Mouse (Mus musculus) embryo, embryonic 9.5 days (tissue): ENCODE results near the gene Dgcr6.
"Not testable (repeated sequence)": the region's sequence is repeated elsewhere in the genome, so short reads cannot be mapped to it uniquely, and the experiment has no call there.

ENCODE experiments used
- DNase-seq: peaks from one replicate; pipeline ENCODE4 v3.0.0-alpha.2; 2017; ENCODE audit errors: extremely low spot score

Dgcr6 gene

DNA sequence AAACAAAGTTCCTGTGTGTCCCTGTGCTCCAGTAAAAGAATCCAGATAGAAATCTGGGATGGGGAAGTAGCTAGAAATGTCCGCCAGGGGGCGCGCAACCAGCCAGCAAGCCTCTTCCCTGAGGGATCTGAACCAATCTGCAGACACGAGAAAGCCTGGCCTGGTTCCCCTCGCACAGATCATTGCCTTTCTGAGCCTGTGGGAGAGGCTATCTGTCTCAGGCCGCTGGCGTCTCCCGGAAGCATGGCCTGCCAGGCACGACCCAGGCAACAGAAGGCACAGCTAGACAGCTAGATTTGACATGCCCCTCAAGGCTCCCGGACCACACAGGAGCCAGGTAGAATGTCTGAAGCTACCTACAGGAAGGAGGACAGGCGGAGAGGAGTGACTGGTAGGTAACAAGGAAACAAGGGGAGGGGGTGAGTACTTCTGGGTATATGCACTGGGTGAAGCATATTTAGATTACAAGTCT lies at the start of gene Dgcr6:
Gene Dgcr6 (plus strand): TSS at position 130 of the 472 bp plus-strand sequence.
- peak; percentile 80 for DNase-seq

DNA sequence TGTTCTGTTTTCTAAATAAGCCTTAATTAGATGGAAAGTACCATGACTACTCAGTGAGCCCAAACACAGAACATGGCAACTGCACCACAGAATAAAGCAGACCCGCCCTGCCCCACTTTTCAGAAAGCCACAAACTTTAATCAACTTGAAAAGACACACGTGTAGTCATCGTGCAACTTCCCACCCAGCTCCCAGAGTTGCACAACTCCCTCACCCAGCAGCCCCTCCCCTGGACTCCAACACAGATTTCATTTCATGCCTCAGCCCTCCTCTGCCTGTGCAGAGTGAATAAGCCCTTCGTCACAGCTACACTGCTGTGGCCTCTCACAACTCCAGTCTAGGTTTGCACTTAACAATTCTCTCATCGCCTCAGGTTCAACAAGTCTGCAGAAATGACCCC lies 48.1 kb upstream of the Dgcr6 start:
- no peak for DNase-seq

DNA sequence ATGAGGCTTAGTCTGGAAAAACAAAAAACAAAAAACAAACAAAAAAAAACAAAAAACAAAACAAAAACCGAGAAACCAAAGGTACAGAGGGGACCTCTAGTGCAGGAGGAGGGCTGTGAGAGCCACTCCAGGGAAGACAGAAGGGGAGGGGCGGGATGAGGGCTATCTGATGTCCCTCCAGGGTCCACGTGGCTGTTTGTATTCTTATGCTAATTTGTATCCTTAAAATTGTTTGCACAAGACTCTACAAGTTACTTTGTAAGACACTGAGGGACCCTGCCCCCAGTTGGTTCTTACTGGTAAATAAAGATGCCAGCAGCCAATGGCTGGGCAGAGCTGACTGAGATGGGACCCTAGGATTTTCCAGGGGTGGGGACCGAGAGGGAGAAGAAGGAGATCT lies 45.6 kb upstream of the Dgcr6 start:
- no peak for DNase-seq

DNA sequence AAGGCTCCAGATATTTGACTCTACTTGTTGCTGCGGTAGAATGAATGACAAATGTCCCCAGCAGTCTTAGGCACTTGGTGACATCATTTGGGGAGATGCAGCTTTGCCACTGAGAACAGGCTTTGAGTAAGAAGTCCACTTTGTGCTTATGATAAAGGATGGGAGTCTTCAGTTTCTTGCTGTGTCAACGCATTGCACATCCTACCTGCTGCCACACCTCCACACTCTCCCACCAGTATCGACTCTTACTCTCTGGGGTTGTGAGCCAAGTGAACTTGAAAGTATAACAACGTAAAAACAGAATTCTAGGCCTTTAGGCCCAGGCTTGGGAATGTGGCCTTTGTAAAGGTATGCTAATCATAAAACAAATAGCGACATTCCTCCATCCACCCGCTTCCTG lies 41.6 kb upstream of the Dgcr6 start:
- no peak for DNase-seq

DNA sequence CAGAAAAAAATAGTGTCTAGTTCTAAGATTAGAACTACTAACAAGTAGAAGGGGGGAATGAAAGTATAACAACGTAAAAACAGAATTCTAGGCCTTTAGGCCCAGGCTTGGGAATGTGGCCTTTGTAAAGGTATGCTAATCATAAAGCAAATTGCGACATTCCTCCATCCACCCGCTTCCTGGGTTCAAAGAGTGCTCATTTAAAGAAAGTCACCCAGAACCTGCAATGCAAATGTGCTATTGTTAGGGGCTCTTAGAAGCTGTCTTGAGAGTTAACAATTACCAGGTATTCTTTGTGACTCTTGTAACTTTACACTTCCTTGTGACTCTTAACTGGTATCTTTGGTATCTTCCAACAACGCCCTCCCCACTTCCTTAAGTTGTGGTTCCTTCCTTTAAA lies 36.2 kb upstream of the Dgcr6 start:
- DNase-seq: not testable (repeated sequence)

DNA sequence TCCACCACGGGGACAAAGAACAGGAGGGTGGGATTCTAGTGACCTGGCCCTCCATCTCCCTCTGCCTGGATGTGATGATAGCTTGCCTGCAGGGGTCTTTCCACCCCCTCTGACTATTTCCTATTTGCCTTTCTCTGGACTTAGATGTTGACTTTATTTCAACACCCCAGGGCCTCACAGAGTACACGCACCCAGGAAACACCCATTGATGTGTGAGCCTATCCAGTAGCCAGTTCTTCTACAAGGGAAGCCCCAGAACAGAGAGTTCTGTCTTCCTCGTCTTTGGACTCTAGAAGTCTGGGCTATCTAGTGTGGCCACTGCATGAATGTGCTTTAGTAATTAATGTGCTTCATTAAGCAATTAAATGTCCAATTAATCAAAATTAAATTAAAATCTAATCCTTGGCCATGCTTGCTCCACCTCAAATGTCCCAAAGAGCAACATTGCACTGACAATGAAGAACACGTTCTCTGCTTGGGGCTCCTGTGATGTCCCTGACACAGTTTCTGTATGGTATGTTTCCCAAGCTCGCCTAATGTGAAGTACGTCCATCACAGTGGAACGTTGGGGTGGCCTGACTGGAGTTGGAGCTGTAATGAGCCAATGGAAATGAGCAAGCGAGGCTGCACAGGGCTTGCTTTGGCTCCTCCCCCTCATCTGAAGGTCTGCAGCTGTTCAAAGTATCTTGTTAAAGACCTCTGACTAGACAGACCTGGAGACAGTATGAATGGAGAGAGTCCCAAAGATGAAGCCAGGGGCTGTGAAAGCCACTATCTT lies 29.7 kb upstream of the Dgcr6 start:
- no peak for DNase-seq

DNA sequence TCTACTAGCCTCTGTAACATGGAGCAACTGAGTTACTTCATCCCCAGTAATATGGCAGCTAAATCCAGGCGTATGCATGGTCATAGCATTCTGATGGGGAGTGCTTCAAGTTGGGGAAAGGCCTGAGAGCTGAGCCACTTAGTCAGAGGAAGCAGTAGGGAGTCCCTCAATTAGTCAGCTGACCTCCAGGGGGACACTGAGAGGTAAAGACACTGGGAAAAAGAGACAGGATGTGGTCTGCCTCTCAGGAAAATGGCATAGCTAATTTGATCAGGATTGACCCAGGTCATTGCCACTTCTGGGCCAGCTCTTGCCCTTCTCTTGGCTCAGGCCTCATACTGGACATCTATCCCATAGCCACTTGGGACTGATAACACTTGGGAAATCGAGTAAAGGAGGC lies 25.3 kb upstream of the Dgcr6 start:
- no peak for DNase-seq

DNA sequence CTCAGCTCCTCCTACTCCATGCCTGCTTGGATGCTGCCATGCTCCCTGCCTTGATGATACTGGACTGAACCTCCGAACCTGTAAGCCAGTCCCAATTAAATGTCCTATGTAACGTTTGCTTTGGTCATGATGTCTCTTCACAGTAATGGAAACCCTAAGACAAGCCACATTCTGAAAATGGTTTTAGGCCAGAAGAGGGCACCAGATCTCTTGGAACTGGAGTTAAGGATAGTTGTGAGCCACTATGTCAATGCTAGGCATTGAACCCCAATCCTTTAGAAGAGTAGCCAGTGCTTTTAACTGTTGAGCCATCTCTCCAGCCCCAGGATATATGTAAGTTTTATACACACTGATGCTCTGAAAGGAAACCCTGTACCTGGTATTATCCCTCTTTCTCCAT lies 20.9 kb upstream of the Dgcr6 start:
- no peak for DNase-seq

DNA sequence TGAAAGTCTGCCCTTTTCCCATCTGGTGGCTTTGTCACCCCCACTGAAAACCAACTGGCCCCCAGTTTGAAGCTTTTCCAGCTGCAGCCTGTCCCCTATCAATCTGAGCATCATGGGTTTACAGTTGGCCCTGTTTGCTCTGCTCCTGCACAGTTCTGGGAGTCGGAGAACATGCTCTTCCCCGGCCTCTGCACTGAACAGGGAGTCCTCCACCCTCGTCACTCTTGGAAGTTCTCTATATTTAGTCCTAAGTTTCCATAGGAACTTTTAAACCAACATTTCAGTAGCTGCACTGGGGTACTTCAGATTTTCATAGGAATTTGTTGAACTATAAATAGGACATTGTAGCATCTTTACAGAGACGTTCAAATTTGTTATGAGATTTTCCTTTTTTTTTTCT lies 19.4 kb upstream of the Dgcr6 start:
- DNase-seq: no peak

DNA sequence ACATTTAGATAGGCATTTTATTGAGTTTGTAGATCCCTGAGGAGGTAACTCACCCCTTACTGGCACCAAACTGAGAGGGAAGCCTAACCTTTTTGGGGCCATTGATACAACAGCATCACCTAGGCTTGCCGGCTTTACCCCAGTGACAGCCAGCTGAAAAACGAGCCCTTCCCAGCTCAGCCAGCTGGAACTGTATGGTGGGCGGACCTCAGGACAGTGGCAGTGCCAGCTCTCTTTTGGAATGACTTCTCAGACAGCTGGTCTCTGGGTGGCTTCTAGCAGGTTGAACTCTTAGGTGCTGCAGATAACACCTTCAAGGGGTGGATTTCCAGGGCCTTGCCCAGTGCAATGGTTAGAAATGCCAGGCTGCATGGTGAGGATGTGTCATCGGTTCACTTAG lies 18.4 kb upstream of the Dgcr6 start:
- DNase-seq: no peak

DNA sequence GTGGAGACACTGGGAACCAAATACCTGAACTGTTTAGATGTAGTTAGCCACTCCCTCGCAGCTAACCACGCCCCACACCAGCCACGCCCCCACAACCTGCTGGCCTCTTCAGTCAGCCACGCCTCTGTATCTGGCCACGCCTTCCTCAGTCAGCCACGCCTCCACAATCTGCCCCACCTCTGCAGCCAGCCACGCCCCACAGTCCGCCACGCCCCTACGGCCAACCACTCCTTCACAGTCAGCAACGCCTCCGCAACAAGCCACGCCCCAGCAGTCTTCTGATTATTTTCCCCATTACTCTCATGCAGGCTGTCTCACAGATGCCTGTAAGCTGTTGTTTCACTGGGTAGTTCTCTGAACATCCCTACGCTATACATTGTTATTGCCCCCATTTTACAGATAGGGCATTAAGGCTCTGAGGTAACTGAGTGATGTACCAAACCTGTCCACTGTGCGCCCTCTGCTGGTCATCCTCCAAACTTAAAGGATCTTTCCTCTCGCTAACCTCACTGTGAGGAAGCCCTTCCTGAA lies 16.2 kb upstream of the Dgcr6 start:
- peak; percentile 57 for DNase-seq

DNA sequence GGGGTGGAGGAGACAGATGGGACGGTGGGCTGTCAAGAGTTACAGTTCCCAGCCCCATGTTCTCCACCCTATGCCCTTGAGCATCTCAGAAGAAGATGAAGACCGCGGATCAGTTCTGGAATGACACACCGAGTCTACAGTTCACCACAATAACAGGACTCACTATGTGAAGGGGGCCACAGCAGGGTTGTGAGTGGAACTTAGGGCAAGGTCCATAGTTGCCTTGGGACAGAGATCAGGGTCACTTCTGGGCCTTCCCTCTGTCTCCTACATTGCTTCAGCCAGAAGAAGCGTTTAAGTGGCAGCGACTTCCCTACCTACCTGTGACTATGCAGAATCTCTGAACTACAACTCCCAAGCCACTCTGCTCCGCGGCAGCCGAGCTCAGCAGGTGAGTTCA lies 15.6 kb upstream of the Dgcr6 start:
- no peak for DNase-seq

DNA sequence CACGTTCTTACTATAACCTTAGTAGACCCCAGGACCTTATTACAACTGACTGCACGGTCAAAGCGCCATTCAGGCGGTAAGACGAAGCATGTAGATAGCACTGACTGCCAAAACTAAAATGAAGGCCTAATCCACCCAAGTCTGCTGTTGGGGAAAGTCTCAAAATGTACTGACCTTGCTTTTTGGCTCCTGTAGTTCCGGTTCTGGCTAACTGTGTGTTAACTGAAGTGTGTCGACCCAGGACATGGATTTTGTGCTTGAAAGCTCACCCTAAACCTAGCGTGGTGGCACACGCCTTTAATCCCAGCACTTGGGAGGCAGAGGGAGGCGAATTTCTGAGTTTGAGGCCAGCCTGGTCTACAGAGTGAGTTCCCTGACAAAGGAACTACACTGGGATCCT lies 7.7 kb upstream of the Dgcr6 start:
- no peak for DNase-seq

DNA sequence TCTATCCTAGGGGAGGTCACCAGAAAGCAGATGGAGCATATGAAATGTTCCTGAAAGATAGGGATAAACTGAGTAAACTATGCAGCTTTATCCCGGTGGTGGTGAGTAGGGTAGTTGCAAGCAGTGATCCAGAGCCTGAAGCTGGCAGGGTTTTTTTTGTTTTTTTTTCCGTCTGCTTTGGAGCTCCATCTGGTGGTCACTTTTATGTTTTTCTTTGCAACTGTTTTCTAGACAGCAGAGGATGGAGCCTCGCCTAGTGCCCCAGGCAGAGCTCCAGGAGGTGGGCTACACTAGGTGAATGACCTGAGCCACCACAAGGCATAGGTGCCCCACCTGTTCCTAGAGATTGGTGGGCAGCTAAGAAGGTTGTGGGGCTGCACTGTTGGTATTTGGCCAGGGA lies 5.0 kb upstream of the Dgcr6 start:
- DNase-seq: peak; percentile 73

DNA sequence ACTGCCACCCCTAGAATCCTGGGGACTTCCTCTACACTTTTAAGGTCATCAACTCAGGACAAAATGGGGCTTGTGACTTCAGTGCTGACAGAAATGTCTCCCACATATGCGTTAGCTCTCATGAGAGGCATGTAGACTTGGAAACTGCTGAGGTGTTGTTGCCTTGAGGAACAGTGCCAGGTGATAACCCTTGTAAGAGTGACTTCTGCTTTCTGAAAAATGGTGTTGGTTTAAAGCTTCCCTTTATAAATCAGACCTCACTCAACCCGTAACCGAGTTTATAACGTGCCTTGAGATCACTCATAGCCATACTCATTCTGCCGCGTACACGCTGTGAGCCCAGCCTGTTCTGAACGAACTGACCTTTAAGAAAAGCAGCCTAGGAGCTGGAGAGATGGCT lies 4.6 kb upstream of the Dgcr6 start:
- no peak for DNase-seq

DNA sequence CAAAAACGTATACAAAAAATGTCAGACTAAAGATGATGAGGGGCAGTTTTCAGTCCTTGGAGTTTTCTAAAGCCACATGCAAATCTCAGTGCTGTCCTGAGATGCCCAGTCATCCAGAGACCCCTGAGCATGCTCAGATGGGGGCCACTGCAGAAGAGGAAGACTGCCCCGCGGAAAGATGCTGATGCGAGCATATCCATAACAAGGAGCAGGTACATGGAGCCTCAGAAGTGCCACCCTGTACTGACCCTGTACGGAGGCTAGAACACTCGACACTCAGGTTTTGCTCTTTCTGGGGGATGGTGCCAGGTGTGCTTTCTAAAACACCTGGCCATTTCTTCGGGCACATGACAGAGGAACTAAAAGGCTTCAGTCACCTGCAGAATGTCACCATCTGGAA lies 338 bp upstream of the Dgcr6 start:
- DNase-seq: no peak

DNA sequence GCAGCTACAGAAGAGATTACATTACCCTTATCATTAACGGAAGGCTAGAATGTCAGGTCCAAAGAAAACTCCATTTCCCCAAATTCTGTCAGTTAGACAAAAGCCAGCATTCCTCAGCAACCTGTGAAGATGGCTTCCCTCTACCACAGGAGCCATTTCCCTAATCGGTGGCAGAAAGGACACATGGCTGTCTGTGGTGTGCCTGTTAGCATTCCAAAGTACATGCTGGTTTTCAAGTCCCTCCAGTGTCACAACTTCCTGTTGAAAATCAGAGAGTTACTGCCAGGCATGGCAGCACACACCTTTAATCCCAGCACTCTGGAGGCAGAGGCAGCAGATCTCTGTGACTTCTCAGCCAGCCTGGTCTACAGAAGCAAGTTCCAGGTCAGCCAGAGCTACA lies 3.6 kb downstream of the Dgcr6 start:
- DNase-seq: no peak

DNA sequence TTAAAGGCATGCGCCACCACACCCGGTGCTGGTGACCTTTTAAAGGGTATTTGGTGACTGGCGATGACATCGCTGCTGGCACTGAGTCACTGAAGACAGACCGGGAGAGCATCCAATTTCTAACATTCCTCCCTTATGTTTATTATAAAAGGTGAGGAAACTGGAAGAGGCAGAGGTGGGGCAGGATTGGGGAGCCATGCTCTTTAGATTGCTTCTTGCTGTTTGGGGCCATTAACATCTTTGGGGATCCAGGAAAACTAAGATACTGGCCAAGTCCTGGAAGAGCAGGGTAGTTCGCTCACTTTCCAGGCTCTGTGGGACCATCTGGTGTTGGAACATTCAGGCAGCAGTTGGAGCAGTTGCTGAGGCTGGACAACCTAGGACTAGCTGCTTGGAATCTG lies 5.7 kb downstream of the Dgcr6 start:
- no peak for DNase-seq

DNA sequence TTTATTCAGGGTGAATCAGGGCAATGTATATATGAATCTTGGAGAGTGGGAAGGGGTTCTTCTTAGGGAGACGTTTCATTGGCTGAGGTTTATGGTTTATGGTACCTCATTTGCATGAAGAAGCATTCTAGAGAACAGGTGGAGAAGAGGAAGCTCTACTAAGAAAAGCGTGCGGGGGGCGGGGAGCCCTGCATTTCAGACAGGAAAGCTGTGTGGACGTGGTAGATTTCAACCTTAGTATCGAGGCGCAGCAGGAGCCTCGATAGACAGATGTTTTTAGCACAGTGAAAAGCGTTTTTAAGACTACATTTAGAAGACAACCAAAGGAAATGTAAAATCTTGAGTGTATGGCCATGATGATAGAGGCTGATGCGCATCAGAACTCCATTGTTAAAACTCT lies 6.6 kb downstream of the Dgcr6 start:
- no peak for DNase-seq

DNA sequence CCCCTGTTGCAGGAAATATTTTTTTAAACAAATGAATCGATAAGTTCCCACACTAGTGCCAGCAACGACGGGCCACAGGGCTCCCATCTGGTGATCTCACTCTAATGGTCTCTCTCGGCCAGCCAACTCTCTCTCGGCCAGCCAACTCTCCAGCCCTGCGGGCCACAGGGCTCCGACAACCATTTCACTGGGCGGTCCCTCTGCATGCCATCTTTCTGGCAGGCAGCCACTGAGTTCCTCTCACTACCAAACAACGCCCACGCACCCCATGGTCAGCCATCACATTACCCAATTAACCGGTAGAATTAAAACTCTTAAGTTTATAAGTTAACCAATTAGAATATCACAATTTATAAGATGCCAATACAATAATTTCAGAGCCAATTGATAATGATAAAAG lies 8.5 kb downstream of the Dgcr6 start:
- no peak for DNase-seq

DNA sequence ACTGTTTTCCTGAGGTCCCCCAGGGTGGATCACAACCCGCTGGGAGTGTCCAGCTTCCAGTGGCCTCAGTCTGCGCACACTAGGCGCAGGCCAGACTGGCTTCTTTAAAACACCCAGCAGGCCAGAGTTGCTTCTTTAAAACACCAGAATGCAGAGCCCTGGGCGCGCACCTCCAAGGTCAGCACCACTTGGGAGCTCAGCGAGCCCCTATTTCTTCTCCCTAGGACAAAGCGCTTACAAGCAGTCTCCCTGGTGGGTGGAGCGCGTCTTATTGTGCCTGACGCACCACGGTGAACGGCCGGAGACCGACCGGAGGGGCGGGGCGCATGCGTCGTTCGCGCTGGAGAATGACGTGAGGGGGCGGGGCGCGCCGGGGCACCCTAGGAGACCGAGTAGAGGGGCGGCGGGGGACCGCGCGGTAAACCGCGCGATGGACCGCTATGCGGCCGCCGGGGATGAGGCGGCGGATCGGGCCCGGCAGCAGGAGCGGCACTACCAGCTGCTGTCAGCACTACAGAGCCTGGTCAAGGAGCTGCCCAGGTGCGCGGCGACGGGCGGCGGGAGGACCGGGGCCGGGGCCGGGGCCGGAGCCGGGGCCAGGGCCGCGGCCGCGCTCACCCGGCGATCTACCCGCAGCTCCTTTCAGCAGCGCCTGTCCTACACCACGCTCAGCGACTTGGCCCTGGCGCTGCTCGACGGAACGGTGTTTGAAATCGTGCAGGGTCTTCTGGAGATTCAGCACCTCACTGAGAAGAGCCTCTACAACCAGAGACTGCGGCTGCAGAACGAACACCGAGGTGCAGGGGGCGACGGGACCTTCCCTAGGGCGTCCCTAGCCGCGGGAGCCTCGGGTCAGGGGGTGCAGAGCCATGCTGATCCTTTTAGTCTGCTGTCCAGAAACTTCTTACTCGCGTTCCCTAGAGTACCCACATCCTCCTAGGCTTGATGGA lies 13.7 kb downstream of the Dgcr6 start:
- DNase-seq: peak; percentile 95

DNA sequence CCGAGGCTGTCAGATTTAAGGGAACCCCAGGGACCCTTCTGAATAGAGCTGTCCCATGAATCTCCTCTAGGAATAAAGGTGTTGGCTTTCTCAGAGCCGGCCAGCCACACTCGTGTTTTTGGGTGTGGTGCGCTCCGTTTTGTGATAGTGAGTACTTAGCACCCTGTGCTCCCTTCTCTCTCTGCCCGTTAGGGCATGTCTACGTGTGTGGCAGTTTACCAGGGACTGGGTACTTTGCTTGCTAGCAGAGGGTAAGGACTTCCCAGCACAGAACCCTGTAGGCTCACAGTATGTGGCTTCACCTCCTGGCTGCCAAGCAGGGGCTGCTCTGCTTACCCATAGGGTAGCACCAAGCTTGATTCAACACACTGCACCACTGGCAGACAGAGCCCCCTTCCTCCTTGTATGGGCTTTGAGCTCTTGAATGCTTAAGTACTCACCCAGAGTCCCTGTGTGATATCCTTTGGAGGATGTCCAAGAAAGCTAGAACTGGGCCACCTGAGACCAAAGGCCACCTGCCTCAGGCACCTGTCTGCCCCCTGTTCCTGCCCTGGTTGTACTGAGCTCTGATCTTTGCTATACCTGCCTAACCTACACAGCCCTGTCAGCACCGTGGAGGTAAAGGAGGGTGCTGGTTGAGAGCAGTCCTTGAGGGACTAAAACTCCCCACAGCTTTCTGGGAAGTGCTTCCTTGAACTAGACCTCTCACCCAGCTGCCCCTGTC lies 16.2 kb downstream of the Dgcr6 start:
- no peak for DNase-seq
